Mouse (Mus musculus) bone marrow macrophage, adult 2 months (primary cell): ENCODE data around the gene Cacnb2.

Experiments
- CTCF ChIP-seq: IDR thresholded peaks from 2 replicates; pipeline ENCODE4 v1.5.1; 2012; ENCODE audit warnings: low read depth, mild to moderate bottlenecking, low read length, moderate library complexity
- POLR2A ChIP-seq: IDR thresholded peaks from 2 replicates; pipeline ENCODE4 v1.6.1; 2012; ENCODE audit warnings: mild to moderate bottlenecking, low read depth, low read length, borderline replicate concordance

- no peak for TF ChIP-seq CTCF
- no peak for TF ChIP-seq POLR2A
These were observed 13.3 kb upstream of the Cacnb2 start for GRCm38 (mm10) chr2:14589541-14589940.
